Mouse (Mus musculus) cerebellum, adult 18-20 months (tissue): ENCODE data around the gene Adcy7.
A peak's percentile ranks its signal among the peaks of the same experiment; 100 is the strongest.

ENCODE experiments used
- DNase-seq, 2 experiments: peaks; one replicate each; pipeline ENCODE4 v3.0.0; 2021

Gene Adcy7

DNA sequence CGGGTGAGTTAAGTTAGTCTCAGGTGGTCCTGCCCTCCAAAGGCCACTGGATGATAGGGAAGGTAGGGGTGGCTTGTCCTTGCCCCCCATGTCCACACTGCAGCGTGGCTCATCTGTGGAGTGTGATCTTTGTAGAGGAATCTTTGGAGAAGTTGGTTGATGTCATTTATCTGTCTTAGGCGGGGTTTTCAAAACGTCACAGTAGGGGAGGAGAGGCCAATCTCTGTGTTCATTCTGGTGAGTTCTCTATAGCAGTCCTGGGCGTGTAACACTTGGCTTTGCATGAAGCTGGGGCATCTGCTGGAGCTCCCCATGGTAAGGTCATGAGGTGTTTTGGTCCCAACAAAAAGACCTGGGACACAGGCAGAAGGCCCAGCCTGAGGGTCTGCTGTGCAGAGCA is 1.9 kb downstream of the Adcy7 start:
- no peak for DNase-seq

DNA sequence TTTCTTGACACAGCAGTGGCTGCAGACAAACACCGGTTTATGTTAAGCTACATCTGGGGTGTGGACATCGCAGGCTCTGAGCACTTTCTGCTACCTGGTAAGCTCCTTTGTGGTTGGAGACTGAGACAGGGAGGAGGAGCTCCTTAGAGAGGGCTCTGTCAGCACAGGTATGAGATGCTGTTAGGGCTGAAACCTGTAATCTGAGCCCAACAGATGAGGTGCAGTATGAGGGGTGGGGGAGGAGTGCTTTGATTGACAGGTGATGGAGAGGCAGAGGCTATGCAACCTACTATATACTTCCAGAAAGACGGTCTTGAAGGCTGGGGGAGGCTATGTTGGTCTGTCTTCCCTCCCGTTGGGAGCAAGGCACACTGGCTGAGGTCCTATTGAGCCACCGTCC is 7.0 kb downstream of the Adcy7 start:
- no peak for DNase-seq

DNA sequence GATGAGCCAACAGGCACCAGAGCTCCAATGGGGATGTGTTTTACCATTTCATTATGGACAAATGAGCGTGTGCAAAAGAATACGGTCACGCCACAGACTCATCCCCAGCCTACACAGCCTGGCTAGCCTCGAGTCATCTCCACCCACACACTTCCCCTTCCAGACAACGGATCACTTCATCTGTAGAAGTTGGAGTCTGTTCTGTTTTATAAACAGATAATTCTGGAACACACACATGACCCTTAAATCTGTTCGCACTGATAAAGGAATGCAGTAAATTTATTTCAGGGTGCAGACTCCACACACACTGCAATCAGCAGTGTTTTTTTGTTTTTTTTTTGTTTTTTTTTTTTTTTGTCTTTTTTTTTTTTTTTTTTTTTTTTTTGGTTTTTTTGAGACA is 7.5 kb downstream of the Adcy7 start:
- DNase-seq: no peak

DNA sequence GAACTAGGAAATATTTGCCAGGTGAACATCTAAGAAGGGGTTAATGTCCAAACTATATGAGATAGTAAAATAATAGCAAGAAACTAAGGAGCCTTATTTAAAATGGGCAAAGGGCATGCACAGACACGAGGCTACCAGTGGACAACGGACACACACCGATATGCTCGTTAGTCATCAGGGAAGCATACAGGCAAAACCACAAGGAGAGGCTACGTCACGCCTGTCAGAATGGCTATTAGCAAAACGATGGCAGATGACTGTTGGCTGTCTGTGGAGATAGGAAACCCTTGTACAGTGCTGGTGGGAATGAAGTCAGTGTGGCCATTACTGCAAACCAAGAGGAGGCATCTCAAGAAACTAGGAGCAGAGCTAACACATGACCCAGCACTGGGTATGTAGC is 8.7 kb downstream of the Adcy7 start:
- no peak for DNase-seq

DNA sequence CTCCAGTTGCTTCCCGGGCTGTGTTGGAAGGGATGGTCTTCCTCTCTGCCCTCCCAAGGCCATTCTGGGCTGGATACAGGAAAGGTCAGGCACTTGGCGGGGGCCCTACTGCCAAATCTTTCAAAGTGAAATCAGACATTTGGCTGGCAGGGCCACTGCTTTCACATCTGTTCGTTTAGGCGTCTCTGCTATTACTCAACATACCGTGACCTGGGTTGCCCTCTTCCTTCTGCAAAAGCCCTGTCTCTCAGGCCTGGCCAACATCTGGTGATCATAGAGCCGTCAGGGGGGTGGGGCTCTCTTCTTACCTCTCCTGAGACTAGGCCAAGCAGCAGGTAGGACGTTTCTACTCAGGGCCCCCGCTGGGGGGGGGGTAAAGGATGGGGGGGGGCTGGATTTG is 10.5 kb downstream of the Adcy7 start:
- DNase-seq: no peak

DNA sequence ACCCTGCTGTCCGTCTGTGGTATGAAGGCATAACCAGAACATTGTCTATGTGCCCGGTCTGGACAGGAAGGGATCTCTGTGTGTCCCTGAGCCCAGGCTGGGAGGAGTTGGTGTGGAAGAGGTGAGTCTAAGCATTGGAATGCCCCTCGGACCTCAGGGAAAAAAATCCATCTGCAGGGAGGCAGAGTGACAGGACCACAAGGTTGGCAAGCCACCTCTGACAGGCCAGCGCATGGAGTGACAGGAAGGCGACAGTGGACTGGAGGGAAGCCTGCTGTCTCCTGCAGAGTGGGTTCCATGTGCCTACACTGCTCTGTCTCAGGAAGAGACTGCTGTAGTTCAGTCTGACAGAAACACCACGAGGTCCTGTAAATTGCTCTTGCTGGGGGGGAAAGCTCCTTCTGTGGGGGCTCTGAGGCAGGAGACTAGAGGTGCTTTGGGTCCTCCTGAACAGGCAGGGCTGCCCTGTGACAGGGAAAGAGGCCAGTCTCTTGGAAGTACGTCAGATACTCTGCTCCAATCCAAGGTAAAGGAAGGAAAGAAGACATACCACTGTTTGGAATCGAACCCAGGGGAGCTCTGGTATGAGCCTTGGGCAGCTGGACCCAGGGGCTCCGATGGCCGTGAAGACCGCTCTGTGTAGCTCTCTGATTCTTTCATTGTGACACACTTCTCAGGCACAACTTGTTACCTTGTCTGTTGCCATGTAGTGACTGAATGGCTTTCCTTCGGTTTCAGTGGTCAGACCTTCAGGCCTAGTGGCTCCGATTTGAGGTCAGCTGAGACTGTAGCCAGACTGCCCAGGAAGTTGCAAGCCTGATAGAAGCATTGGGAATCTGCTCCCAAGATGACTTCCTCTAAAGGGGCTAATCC is 11.3 kb downstream of the Adcy7 start:
- no peak for DNase-seq

DNA sequence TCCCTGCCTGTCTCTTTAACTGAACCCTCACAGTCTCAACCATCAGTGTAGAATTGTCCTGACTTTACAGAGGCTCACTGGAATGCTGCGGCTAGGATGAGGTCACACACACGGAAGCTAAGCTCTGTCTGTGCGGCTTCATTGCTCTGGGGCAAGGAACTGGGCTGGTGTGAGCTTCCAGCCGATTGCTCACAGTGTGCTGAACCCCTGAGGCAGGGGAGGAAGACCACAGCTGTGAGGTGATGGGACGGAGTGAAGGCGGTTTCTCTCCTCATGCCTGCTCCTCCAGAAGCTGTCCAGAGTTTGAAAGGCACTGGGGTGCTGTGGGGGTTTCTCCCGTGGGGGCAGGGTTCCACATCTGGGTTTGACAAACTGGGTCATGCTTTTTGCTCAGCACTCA is 12.5 kb downstream of the Adcy7 start:
- DNase-seq: no peak

DNA sequence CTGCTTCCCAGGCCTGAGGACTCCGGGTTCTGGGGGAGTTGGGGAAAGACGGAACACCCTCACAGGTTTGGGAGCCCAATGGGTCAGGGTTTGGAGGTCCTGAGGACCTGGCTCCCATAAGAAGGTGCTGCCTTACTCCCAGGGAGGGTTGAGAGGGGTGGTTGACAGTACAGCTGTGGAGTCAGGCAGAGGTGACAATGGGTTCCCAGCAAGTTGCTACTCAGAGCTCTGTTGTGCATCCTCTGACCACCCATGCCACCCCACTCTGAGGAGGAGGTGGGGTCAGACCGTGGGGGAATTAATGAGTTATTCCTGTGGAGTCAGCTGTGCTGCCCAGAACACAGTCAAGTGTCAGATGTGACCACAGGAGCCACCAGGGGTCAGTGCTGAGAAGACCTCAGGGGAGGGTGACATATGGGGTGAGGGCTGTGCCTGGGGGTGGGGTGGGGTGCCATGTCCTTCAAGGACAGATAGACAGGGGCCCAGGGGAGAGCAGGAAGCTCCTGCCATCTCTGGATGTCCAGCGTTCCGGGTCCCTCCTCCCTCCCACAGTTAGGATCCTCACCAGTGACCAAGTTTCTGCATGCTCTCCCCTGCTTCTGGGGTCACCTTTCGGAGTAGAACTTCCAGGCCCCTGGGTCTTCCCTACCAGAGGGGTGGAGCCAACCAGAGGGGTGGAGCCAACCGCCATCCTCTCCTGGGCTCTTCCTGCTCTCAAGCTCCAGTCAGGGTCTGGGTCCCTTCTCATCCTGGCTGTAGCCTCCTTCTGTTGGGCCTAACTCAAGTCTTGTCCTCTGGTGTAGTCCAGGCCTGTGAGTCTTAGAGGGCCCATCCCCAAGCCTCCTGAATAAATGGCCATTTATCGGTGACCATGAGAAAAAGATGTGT is 13.5 kb downstream of the Adcy7 start:
- DNase-seq: no peak

DNA sequence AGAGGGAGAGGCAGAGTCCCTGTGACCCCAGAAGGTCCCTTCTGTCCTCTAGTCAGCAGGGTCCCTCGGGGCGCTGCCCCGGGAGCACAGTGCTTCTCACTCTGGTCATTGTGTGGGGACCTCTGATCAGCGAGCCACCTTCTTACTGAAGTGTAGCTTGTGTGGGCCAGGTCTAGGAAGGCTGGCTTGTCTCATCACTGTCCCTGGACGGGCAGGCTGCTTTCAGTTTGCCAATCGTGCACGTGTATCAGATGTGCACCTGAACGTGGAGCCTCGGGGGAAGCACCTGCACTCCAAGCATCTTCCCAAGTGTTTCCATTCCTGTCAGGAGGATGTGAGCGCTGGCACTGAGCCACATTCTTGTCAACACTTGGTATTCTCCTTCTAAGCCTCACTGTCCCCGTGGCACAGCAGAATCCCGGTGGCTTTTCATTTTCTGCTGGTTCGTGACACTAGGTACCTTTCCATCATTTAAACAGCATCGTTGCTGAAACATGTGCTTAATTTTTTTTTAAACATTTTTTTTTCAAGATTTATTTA is 14.3 kb downstream of the Adcy7 start:
- no peak for DNase-seq

DNA sequence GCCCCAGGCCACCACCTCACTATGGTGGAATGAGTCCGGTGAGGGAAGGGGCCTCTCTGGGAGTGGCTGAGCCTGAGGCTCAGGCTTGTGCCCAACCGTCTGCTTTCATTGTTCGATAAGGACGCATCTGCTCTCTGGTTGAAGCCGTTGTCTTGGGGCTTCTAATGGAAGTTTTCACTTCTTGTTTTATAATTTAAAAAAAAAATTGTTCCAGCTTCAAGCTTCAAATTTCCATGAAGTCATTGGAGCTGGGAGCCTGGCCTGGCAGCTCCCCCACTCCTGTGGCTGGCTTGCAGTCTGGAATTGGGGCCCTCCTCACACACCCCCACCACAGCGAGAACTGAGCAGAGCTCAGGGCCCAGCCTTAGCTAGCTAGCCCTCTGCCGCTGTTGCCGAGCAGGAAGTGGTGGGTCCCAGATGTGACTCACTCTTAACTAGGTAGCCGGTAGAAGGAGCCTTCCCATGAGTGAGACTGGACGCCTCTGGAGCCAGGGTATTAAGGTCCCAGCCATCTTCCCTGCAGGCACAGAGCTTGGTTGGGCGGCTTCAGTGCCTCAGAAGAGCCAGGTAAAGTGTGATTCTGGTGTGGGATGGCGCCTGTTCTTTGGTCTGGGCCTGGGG is 16.5 kb downstream of the Adcy7 start:
- DNase-seq: no peak

DNA sequence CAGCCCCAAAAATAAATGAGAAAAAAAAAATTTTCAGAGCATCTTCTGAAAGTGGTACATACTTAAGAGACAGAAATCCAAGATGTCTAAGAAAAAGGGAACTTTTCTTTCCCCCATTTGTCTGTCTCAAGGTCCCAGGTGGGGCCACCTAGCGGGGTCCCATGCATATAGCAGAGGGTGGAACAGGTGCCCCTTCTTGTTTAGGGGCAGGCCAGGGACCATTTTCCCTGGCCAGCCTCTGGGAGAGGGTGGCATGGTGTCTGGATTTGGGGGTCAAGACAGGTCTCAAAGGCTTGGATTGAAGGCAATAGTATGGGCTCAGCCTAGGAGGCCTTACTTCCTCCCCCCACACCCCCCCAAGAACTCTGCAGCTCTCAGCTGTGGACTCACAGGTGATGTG is 17.7 kb downstream of the Adcy7 start:
- DNase-seq: no peak

DNA sequence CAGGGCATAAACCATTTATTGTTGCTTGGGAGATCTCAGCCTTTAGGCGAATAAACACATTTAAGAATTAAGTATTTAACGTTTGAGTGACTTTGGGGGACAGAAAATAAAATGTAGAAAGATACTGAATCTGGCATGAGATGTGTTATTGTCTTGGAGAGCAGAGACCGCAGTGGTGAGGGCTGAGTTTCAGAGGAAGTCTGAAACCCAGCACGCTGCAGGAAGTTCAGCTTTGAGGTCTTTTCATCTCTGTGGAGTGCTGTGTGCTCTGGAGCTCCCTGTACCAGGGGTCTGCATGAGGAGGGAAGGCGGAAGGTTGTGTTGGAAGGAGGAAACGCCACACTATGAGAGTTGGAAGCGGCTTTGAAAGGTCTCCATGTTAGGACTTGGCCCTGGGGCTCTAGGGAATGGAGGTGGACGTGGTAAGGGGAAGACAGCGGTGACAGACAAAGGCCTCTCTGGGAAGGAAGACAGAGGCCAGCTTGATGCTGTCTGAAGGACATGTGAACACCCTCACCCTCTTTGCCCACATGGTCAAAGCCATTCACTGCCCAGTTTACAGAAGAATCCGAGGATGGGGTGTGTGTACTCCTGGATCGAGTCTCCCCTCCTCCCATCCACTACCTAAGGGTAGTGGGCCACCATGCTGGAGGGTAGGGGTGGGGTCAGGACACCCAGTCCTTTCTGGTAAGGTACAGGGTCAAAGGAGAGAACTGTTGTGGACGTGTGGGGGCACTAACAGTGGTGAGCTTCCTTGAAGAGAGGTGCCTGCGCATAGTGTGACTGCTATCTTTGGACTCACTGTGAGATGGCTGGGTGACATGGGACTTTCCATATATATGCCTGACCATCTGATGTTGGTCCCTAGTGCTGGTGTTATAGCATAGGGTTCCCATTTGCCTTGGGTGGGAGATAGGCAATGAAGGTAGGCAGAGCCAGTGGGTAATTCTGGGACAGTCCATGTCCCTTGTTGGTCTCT is 18.4 kb downstream of the Adcy7 start:
- DNase-seq: no peak

DNA sequence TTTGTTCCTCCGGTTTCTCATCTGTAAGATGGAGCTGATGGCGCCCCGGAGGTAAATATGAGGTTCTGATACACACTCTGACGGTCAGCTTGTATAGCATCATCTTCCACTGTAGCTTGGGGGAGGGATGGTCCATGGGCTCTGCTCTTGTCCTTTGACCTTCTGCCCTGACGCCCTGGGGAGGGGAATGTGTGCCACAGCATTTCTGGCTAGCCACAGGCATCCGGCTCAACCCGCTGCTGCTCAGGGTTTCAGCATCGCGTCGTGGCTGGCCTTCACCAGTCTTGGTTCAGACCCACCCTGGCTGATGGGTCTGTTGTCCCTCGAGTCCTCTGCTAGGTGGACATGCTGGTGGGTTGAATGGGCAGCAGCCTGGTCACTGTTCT is 19.1 kb downstream of the Adcy7 start:
- no peak for DNase-seq

DNA sequence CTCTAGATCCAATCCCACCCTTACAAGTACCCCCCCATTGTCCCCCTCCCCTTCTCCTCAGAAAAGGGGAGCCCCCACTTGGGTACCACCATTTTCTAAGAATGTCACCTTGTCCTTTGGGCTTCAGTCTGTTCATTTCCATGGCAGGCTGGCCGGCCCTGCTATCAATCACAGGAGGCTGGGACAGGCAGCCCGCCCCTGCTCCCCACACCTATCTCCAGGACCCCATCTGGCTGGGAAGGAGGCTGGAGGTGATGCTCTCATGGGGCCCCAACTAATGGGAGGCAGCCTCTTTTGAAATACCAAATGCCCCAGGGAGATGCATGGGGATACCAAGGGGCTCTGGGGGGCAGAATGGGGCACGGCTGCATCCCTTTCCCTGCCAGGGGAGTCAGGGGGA is 20.7 kb downstream of the Adcy7 start:
- no peak for DNase-seq

DNA sequence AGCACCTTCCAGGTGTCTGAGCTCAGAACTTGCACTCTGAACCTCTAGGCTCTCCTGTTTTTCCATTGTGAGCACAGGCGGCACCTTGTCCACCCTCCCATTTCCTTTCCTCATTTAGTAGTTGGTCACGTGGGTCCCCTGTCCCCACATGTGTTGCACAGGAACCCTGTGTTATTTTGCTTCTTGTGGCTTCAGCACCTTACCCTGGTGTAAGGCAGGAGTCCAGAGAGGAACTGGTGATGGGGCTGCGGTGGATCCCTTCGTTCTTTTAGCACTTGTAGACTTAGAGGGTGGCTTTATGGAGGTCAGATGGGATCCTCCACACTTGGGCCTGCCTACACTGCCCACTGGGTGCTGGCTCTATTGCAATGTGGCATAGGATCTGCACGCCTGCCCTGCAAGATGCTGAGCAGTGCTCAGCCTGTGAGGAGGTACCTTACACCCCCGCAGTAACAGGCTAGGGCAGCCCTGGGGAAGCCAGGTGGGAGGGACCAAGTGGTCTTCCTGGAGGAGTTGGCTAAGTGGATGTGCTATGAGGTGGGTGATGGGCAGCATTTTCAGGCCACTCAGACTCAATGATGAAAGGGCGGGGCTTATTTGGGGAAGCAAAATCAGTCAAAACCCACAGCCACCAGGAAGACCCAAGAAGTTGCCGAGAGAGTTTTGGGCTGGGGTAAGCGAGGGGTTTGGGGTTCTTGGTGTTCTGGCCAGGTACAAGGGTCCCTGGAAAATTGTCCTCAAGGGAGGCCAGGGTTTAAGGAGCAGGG is 21.6 kb downstream of the Adcy7 start:
- no peak for DNase-seq

DNA sequence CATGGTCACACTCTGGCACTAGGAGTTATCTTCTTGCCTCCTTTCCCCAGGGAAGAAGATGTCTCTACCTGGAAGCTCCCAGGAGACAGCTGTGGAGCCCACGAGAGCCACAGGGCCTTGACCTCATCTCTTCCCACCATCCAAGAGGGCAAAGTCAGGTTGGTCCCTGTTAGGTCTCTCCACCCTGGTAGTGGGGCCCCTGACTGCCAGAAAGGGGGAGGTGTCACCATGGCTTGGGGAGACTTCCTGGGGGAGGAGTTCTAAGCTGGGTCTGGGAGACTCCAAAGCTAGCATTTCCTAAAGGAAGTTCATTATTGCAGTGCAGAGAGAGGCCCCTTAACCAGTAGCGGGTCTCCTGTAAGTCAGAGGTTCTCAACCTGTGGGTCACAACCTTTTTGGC is 22.8 kb downstream of the Adcy7 start:
- DNase-seq: no peak

DNA sequence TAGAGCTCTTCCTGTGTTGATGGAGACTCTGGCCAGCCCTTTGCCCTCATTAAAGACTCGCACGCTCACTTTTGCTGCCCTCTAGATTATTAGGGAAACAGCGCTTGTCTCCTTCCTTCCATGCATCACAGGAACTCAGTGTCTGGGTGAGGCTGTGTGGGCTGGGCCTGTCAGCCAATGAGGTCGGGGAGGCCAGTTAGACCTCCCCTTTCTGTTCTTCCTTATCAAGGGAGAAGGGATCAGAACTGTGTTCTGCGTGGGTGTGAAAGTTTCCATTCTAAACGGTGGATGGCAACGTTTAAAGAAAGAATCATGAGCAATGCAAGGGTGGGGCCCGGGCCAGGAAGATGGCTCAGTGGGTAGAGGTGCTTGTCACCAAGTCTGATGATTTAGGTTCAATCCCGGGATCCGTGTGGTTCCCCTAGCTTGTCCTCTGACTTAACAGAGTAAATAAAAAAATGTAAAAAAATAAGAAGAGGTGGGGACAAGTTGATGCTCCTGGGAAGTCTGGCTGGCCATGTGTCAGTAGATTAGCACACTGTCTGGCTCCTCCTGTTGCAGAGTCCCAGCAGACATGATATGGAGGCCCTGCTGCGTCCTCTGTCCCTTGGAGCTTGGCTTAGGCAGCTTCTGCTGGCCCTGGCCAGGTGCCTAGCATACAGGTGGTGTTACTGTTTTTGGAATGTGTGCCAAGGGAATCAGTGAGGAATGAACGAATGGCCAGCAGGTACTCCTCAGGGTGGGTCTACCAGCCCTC is 26.0 kb downstream of the Adcy7 start:
- DNase-seq: peak; percentile 56 to 64

DNA sequence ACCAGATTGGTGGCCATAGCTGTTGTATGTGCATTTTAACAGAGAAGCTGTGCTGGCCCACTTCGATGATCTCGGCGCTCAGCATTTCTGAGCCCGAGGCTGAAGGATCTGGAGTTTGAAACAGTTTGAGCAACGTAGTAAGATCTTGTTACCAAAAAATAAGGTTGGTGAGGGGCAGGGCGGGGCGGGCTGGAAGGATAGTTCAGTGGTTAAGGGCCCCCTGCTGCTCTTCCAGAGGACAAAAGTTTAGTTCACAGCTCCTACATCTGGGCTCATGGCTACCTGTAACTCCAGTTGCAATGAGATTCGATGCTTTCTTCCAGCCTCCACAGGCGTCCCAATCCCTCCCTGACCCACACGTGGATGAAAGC is 26.5 kb downstream of the Adcy7 start:
- DNase-seq: no peak

DNA sequence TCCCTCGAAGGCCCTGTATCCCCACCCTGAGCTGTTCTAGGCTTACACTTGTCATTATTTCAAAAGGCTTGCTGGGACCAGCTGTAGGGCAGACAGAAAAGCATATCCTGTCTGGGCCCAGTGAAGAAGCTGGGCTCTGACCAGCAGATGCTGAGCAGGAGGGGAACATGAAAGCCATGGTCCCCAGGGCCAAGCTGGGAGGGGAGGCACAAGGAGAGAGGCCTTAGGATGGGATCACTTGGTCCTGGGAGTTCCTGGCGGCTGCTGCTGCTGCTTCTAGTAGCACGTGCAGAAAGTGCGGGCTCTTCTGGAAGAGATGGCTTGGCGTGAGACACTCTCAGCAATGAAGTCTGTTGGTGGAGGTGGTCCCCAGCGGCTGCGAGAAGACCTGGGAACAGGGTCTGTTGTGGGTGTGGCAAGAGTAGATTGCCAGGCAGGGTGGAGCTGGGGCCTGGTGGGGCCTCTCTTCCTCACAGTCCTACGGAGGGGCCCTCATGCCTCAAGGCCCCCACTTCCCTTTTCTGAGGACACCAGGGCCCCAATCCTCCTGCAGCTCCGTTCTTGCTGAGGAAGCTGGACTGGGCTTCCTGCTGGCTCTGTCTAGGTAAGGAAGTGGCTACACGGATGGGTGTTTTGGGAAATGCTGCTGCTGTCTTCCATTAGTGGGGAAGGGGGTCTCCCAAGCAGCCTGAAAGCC is 27.9 kb downstream of the Adcy7 start:
- DNase-seq: no peak
